Mouse (Mus musculus): ENCODE data around the gene Chmp3. TPM values are rescaled to one million over a fixed set of nuclear protein-coding genes. Genes with fewer than 3 reads are reported as not detected.

Gene Chmp3
- polyA plus RNA-seq, 1 experiment from 2014 or later = 49.7 TPM

GRCm38 (mm10) chr6:71555507-71555951 lies 11.9 kb downstream of the Chmp3 start:
- 91% methylated on average over 2 of the region's 2 CpGs for WGBS
- no peaks in the 10 kb centered on the region for H3K4me1 ChIP-seq
- H3K27ac ChIP-seq (replicated peaks) = no peak overlapping the region
- no peak for DNase-seq (ENCODE audit: low spot score)
- H3K9me3 ChIP-seq (replicated peaks) = no peaks in the 10 kb centered on the region
- no peak overlapping the region for H3K4me3 ChIP-seq
- no peaks in the 10 kb centered on the region for H3K27me3 ChIP-seq (ENCODE audit: low read depth, poor library complexity, severe bottlenecking)
- H3K36me3 ChIP-seq = peaks cover 8% of the 10 kb centered on the region

- Histone ChIP-seq H3K9me3 (replicated peaks) (no peaks in the 10 kb centered on the region), H3K4me1 (no peaks in the 10 kb centered on the region), H3K27ac (replicated peaks) (no peak overlapping the region), H3K36me3 (peaks cover 18% of the 10 kb centered on the region), H3K4me3 (no peak overlapping the region), H3K27me3 (ENCODE audit: low read depth, poor library complexity, severe bottlenecking) (no peaks in the 10 kb centered on the region)
- DNase-seq (ENCODE audit: low spot score) = no peak
- WGBS = 88% methylated on average over 2 of the region's 2 CpGs
Observed at GRCm38 (mm10) chr6:71556826-71557225, 13.2 kb downstream of the Chmp3 start.

GRCm38 (mm10) chr6:71568616-71569015 lies 25.0 kb downstream of the Chmp3 start:
- H3K9me3 ChIP-seq (replicated peaks) = no peaks in the 10 kb centered on the region
- no peaks in the 10 kb centered on the region for H3K4me1 ChIP-seq
- 90% methylated on average over 3 of the region's 3 CpGs for WGBS
- no peak for DNase-seq (ENCODE audit: low spot score)
- H3K36me3 ChIP-seq = peaks cover 34% of the 10 kb centered on the region
- H3K4me3 ChIP-seq = no peak overlapping the region
- H3K27ac ChIP-seq (replicated peaks) = no peak overlapping the region
- H3K27me3 ChIP-seq (ENCODE audit: low read depth, poor library complexity, severe bottlenecking) = no peaks in the 10 kb centered on the region

DNA sequence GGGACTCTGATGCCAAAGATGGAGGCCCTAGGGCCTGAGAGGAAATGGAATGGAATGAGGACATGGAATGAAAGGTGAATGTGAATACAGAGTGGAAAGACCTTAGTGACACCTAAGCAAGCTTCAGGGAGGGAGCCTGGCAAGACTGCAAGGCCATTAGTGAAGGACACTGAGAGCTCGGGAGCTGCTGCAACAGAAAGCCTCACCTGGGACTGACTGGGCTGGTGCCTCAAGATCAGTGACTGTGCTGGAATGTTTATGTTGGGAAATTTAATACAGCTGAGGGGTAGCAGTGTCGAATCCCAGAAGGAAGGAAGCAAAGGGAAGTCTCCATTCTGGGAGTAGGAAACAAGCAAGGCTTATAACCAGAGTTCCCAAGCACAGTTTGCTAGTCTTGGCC lies 25.4 kb downstream of the Chmp3 start:
- DNase-seq (ENCODE audit: low spot score) = no peak

GRCm38 (mm10) chr6:71575359-71575758 lies 31.8 kb downstream of the Chmp3 start:
- peaks cover 42% of the 10 kb centered on the region for H3K36me3 ChIP-seq
- no peak for DNase-seq (ENCODE audit: low spot score)
- H3K9me3 ChIP-seq (replicated peaks) = no peaks in the 10 kb centered on the region
- WGBS = 97% methylated on average over 1 of the region's 1 CpGs
- no peaks in the 10 kb centered on the region for H3K27me3 ChIP-seq (ENCODE audit: low read depth, poor library complexity, severe bottlenecking)
- H3K27ac ChIP-seq (replicated peaks) = no peak overlapping the region
- no peaks in the 10 kb centered on the region for H3K4me1 ChIP-seq
- H3K4me3 ChIP-seq = no peak overlapping the region

More for the DNA sequence above, 25.4 kb downstream of the Chmp3 start:
- Histone ChIP-seq H3K27me3 (ENCODE audit: low read depth, poor library complexity, severe bottlenecking) (no peaks in the 10 kb centered on the region), H3K27ac (replicated peaks) (no peak overlapping the region), H3K9me3 (replicated peaks) (no peaks in the 10 kb centered on the region), H3K4me3 (no peak overlapping the region), H3K36me3 (peaks cover 38% of the 10 kb centered on the region), H3K4me1 (no peaks in the 10 kb centered on the region)
- 67% methylated on average over 2 of the region's 2 CpGs for WGBS

- Histone ChIP-seq H3K4me1 (no peaks in the 10 kb centered on the region), H3K4me3 (no peak overlapping the region), H3K27me3 (ENCODE audit: low read depth, poor library complexity, severe bottlenecking) (no peaks in the 10 kb centered on the region), H3K9me3 (replicated peaks) (no peaks in the 10 kb centered on the region), H3K27ac (replicated peaks) (no peak overlapping the region), H3K36me3 (peaks cover 33% of the 10 kb centered on the region)
- 95% methylated on average over 11 of the region's 11 CpGs for WGBS
- DNase-seq (ENCODE audit: low spot score) = no peak
Observed at GRCm38 (mm10) chr6:71579478-71579877, 35.9 kb downstream of the Chmp3 start.

- Histone ChIP-seq H3K36me3 (peaks cover 55% of the 10 kb centered on the region), H3K27me3 (ENCODE audit: low read depth, poor library complexity, severe bottlenecking) (no peaks in the 10 kb centered on the region)
Observed at GRCm38 (mm10) chr6:71583198-71583597, 39.6 kb downstream of the Chmp3 start.

DNA sequence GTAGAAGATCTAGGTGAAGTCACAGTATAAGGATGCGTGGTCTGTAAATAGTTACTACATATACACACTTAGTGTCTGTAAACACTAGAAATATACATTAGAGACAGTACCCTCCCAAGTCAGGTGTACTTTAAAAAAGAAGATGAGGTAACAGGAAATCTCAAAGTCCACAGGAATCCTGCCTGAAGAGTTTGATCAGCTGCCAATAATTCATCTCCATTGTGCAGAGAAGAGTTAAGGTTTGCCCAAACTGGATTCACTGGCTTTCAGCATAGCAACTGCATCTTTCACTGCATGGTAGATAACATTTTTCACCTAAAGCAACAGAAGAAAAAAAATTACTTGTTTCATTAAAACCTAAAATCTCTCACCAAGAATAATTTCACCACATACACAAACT lies 45.8 kb downstream of the Chmp3 start:
- Histone ChIP-seq H3K4me3 (no peak overlapping the region), H3K27me3 (ENCODE audit: low read depth, poor library complexity, severe bottlenecking) (no peaks in the 10 kb centered on the region), H3K4me1 (no peaks in the 10 kb centered on the region), H3K9me3 (replicated peaks) (no peaks in the 10 kb centered on the region), H3K27ac (replicated peaks) (no peak overlapping the region), H3K36me3 (peaks cover 88% of the 10 kb centered on the region)
- no peak for DNase-seq (ENCODE audit: low spot score)
- WGBS = 97% methylated on average over 1 of the region's 1 CpGs

More at GRCm38 (mm10) chr6:71583198-71583597, 39.6 kb downstream of the Chmp3 start:
- H3K4me3 ChIP-seq = no peak overlapping the region
- H3K9me3 ChIP-seq (replicated peaks) = no peaks in the 10 kb centered on the region
- H3K4me1 ChIP-seq = no peaks in the 10 kb centered on the region
- H3K27ac ChIP-seq (replicated peaks) = no peak overlapping the region
- WGBS = 82% methylated on average over 4 of the region's 4 CpGs
- DNase-seq (ENCODE audit: low spot score) = no peak

DNA sequence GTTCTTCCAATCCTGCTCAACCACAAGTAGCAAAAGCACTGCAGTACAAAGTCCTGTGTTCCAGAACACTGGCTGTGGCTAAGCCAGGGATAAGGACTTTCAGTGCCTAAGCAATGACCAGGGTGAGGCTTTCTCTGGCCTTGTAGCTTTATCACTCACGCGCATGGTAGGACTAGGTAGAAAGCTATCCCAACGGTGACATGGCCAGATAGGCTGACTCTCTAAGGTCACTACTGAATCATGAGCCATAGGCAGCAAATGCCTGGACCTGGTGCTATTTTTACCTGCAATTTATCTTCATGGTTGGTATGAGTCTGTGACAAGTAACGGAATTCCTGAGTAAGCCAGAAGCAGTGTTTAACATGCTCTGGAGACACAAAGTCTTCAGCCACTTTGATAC lies 46.6 kb downstream of the Chmp3 start:
- H3K27me3 ChIP-seq (ENCODE audit: low read depth, poor library complexity, severe bottlenecking) = no peaks in the 10 kb centered on the region
- no peaks in the 10 kb centered on the region for H3K9me3 ChIP-seq (replicated peaks)
- no peak overlapping the region for H3K4me3 ChIP-seq
- WGBS = 97% methylated on average over 4 of the region's 4 CpGs
- H3K36me3 ChIP-seq = peaks cover 95% of the 10 kb centered on the region
- no peak for DNase-seq (ENCODE audit: low spot score)
- H3K4me1 ChIP-seq = no peaks in the 10 kb centered on the region
- no peak overlapping the region for H3K27ac ChIP-seq (replicated peaks)

DNA sequence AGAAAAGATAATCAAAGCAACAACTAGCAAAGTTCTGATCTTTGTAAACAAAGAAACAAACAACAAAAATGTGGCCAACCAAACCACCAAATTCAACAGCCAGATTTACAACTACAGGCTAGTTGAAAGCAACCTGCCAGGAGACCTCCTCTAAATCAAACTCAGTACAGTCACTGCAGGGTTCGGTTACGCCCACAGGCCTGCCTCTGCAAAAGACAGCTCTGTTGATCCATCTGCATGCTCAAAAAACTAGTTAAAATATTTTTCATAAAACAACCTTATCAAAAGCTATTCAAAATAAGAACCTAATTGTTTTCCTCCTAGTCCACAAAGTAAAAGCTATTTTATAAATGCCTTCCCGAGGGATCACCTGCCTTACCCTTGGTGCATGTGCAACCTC lies 64.2 kb downstream of the Chmp3 start:
- no peaks in the 10 kb centered on the region for H3K9me3 ChIP-seq (replicated peaks)
- no peak for DNase-seq (ENCODE audit: low spot score)
- H3K27me3 ChIP-seq (ENCODE audit: low read depth, poor library complexity, severe bottlenecking) = no peaks in the 10 kb centered on the region
- no peak overlapping the region for H3K27ac ChIP-seq (replicated peaks)
- no peaks in the 10 kb centered on the region for H3K4me1 ChIP-seq
- WGBS = 93% methylated on average over 3 of the region's 3 CpGs
- peaks cover 97% of the 10 kb centered on the region for H3K36me3 ChIP-seq
- no peak overlapping the region for H3K4me3 ChIP-seq

DNA sequence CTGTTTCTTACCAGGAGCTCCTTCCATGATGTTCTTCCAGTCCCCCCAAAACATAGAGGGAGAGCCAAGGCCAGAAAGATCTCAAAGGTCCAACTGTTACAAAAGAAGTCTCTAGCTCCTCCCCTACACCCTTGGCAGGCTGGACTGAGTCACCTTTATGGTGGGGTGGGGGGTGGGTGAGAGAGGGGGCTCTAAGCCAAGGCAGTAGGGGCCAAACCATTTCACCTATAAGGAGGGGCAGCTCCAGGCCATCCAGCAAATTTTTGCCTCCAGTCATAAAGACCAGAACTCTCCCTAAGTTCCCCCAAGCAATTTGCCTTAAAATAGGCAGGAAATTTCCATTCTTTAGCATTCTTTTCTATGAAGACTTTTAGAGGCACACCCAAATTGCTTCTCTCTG lies 65.4 kb downstream of the Chmp3 start:
- Histone ChIP-seq H3K4me3 (no peak overlapping the region), H3K36me3 (peaks cover 97% of the 10 kb centered on the region), H3K27ac (replicated peaks) (no peak overlapping the region), H3K27me3 (ENCODE audit: low read depth, poor library complexity, severe bottlenecking) (no peaks in the 10 kb centered on the region), H3K4me1 (no peaks in the 10 kb centered on the region), H3K9me3 (replicated peaks) (no peaks in the 10 kb centered on the region)
- DNase-seq (ENCODE audit: low spot score) = no peak

DNA sequence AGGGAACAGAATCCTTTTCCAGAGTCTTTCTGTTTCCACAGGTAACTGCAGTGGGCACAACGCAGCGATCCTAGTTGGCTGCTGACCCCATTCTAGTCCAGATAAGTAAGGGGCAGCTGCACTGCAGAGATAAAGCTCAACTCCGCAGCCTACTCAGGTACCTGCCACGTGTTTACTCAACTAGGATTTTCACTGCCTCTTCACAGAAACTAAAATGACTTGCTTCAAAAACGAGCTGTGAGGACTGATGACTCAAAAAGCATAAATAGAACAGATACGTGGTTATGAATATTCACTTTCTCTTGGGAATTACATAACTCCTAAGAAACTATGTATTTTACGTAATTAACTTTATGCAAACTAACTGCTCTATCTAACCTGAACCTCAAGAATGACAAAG lies 66.4 kb downstream of the Chmp3 start:
- no peak for DNase-seq (ENCODE audit: low spot score)
- Histone ChIP-seq H3K4me3 (no peak overlapping the region), H3K9me3 (replicated peaks) (no peaks in the 10 kb centered on the region), H3K27ac (replicated peaks) (no peak overlapping the region), H3K36me3 (peaks cover 96% of the 10 kb centered on the region), H3K4me1 (no peaks in the 10 kb centered on the region), H3K27me3 (ENCODE audit: low read depth, poor library complexity, severe bottlenecking) (no peaks in the 10 kb centered on the region)
- WGBS = 93% methylated on average over 7 of the region's 7 CpGs

GRCm38 (mm10) chr6:71613225-71613624 lies 69.6 kb downstream of the Chmp3 start:
- no peaks in the 10 kb centered on the region for H3K4me1 ChIP-seq
- H3K27me3 ChIP-seq (ENCODE audit: low read depth, poor library complexity, severe bottlenecking) = no peaks in the 10 kb centered on the region
- H3K27ac ChIP-seq (replicated peaks) = no peak overlapping the region
- no peaks in the 10 kb centered on the region for H3K9me3 ChIP-seq (replicated peaks)
- H3K36me3 ChIP-seq = peaks cover 100% of the 10 kb centered on the region
- DNase-seq (ENCODE audit: low spot score) = no peak
- no peak overlapping the region for H3K4me3 ChIP-seq

DNA sequence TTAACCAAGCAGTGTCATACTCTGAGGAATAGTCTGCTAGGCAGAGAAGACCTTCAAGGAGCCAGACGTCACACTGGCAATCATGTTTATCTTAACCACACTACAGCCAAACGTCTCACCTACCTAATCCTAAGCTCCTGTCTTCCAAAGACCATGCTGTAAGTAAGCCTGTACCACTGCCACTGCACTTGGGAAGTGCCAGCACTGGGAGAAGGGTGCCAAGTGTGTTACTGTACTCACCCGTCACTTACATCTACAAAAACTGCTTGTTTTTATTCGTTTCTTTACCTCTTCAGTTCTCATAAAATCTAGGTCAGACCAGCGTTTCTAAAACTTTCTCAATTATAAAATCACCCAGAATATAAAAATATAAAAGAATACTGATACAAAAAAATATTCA lies 73.4 kb downstream of the Chmp3 start:
- Histone ChIP-seq H3K9me3 (replicated peaks) (no peaks in the 10 kb centered on the region), H3K27ac (replicated peaks) (no peak overlapping the region), H3K4me3 (no peak overlapping the region), H3K27me3 (ENCODE audit: low read depth, poor library complexity, severe bottlenecking) (no peaks in the 10 kb centered on the region), H3K36me3 (peaks cover 100% of the 10 kb centered on the region), H3K4me1 (no peaks in the 10 kb centered on the region)
- WGBS = 82% methylated on average over 5 of the region's 5 CpGs
- DNase-seq (ENCODE audit: low spot score) = no peak

All from midbrain, embryonic 10.5 days (tissue).